Mouse (Mus musculus) MEL (cell line): ENCODE measurements around the gene Zfp566.

Experiments
- CTCF ChIP-seq, 3 experiments: IDR thresholded peaks in 2 of 3; conservative IDR thresholded peaks in 1 of 3; 2 replicates each; pipeline ENCODE4 v1.5.1; 2011 to 2012; ENCODE audit warnings: low read length in 3 of 3, low read depth in 2 of 3, mild to moderate bottlenecking in 2 of 3, improper control_type of control experiment in 1 of 3, inconsistent platforms in 1 of 3, mixed read lengths in 1 of 3, moderate library complexity in 1 of 3; ENCODE audit not compliant: control insufficient read depth in 1 of 3, insufficient read depth in 1 of 3, poor library complexity in 1 of 3, severe bottlenecking in 1 of 3
- E2F4 ChIP-seq: IDR thresholded peaks from 2 replicates; pipeline ENCODE4 v1.6.1; 2011; ENCODE audit warnings: low read depth, low read length, improper control_type of control experiment, borderline replicate concordance
- MAX ChIP-seq: IDR thresholded peaks from 2 replicates; pipeline ENCODE4 v1.6.1; 2011; ENCODE audit warnings: low read length, improper control_type of control experiment
- MAZ ChIP-seq: IDR thresholded peaks from 2 replicates; pipeline ENCODE4 v1.6.1; 2012; ENCODE audit warnings: low read depth, mild to moderate bottlenecking, inconsistent platforms, low read length, improper control_type of control experiment
- MEF2A ChIP-seq: IDR thresholded peaks from 2 replicates; pipeline ENCODE4 v1.6.1; 2014; ENCODE audit warnings: low read depth, mild to moderate bottlenecking, inconsistent platforms, low read length, improper control_type of control experiment; ENCODE audit not compliant: poor library complexity, insufficient replicate concordance, severe bottlenecking; ENCODE audit errors: extremely low read depth
- POLR2A ChIP-seq, 2 experiments: IDR thresholded peaks; 2 replicates each; pipeline ENCODE4 v1.6.1; 2011 to 2012; ENCODE audit warnings: low read length in 2 of 2, mild to moderate bottlenecking in 2 of 2, control low read depth in 1 of 2, improper control_type of control experiment in 1 of 2, low read depth in 1 of 2, moderate library complexity in 1 of 2; ENCODE audit not compliant: control insufficient read depth in 1 of 2, insufficient read depth in 1 of 2, poor library complexity in 1 of 2
- TCF12 ChIP-seq: IDR thresholded peaks from 2 replicates; pipeline ENCODE4 v1.6.1; 2014; ENCODE audit warnings: low read depth, mild to moderate bottlenecking, inconsistent platforms, low read length, improper control_type of control experiment, moderate library complexity
- ZNF384 ChIP-seq: IDR thresholded peaks from 2 replicates; pipeline ENCODE4 v1.6.1; 2012; ENCODE audit warnings: low read depth, mild to moderate bottlenecking, inconsistent platforms, low read length, improper control_type of control experiment

GRCm38 (mm10) chr7:30090092-30090969 lies at the start of gene Zfp566, which contains the start of gene Gm26920:
- no peak for TF ChIP-seq CTCF (IDR thresholded peaks at IDR 0.05 in 2 of 3, conservative IDR thresholded peaks at IDR 0.05 in 1 of 3; ENCODE audit: control insufficient read depth in 1 of 3, insufficient read depth in 1 of 3, low read depth in 2 of 3, low read length in 3 of 3, poor library complexity in 1 of 3, severe bottlenecking in 1 of 3)
- TF ChIP-seq MAX, result peak; percentile 93
- TF ChIP-seq TCF12, result 0 out of 2 replicates have a peak, but pooled peaks have one; percentile 45
- peak; percentile 58 to 80 for TF ChIP-seq POLR2A (IDR thresholded peaks at IDR 0.05; ENCODE audit: control insufficient read depth in 1 of 2, insufficient read depth in 1 of 2, low read depth in 1 of 2, low read length in 2 of 2, poor library complexity in 1 of 2)
- peak; percentile 34; the same call in 1 of the 2 replicates for TF ChIP-seq ZNF384
- 0 out of 2 replicates have a peak, but pooled peaks have one; percentile 57 for TF ChIP-seq MAZ
- no peak for TF ChIP-seq E2F4
- 0 out of 2 replicates have a peak, but pooled peaks have one; percentile 12 for TF ChIP-seq MEF2A
